Mouse (Mus musculus) left cerebral cortex, adult 2 months (tissue): ENCODE measurements at regions not wholly inside any gene's neighbourhood (a gene's known extent, or its start where the extent isn't known, plus 50 kb on each side); places are given as distances from the start of the nearest gene placed in this dataset.

Experiments used
- DNase-seq, 2 experiments: peaks; one replicate each; pipeline ENCODE4 v3.0.0; 2021 to 2022; ENCODE audit warnings: low spot score in 2 of 2, mixed read lengths in 1 of 2; ENCODE audit errors: extremely low spot score in 1 of 2
- H3K27ac ChIP-seq: fragments of 200-600 bp; 2 replicates; pipeline ENCODE4 v1.8.1; 2022
- H3K4me3 ChIP-seq: fragments of 200-600 bp; 2 replicates; pipeline ENCODE4 v1.8.1; 2022
- CTCF ChIP-seq: fragments of 200-600 bp; IDR thresholded peaks from 2 replicates; pipeline ENCODE4 v1.8.1; 2022; ENCODE audit warnings: antibody characterized with exemption, mild to moderate bottlenecking, moderate library complexity
- intact Hi-C: fragments of 180-260 bp; cut with DNase I; formaldehyde crosslinking; loops from one replicate; pipeline ENCODE4 v1.15.1; 2025

- intact Hi-C loops, result loop anchor here (2.0 kb wide), 1 partner anchor 194 kb away; no protein-coding TSS in a partner anchor
- DNase-seq, result peak; percentile 32 to 37
- H3K27ac ChIP-seq, result peak overlapping the region; percentile 55
- TF ChIP-seq CTCF, result no peak
- H3K4me3 ChIP-seq, result no peak overlapping the region
Measured at GRCm38 (mm10) chr5:64703091-64703872, 99.9 kb upstream of the Klf3 start.

- intact Hi-C loops, result no loop called here
- TF ChIP-seq CTCF, result no peak
- H3K27ac ChIP-seq, result no peak overlapping the region
Measured at GRCm38 (mm10) chr5:64704144-64704543, 99.0 kb upstream of the Klf3 start.

GRCm38 (mm10) chr5:64706586-64706985 lies 96.6 kb upstream of the Klf3 start:
- Histone ChIP-seq H3K4me3 (no peak overlapping the region), H3K27ac (no peak overlapping the region)
- intact Hi-C loops, result no loop called here
- no peak for TF ChIP-seq CTCF
- DNase-seq, result no peak

More at GRCm38 (mm10) chr5:64704144-64704543, 99.0 kb upstream of the Klf3 start:
- H3K4me3 ChIP-seq, result no peak overlapping the region
- DNase-seq, result peak; percentile 24 to 41

GRCm38 (mm10) chr5:64709146-64709545 lies 94.0 kb upstream of the Klf3 start:
- intact Hi-C loops, result no loop called here
- DNase-seq, result no peak
- no peak overlapping the region for H3K4me3 ChIP-seq
- no peak for TF ChIP-seq CTCF
- no peak overlapping the region for H3K27ac ChIP-seq

- intact Hi-C loops, result no loop called here
- TF ChIP-seq CTCF, result no peak
- no peak overlapping the region for H3K4me3 ChIP-seq
- H3K27ac ChIP-seq, result no peak overlapping the region
- DNase-seq, result no peak
Measured at GRCm38 (mm10) chr5:64710236-64710635, 93.0 kb upstream of the Klf3 start.

DNA sequence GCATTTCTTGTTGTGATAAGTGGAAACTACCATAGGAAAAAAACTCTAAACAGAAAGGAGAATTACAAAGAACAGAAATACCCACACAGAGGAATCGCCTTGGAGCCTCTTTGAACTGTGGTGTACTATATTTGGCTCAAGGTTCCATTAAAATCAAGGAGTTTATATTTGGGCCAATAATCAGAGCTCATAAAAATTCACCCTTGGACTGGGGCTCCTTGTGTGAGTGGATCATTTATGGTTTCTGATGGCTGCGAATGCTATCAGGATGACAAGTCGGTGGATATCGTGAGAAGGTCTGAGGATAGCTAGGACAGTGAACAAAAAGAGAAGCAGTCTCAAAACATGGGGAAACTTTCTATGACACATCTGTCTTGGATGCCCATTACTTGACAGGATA lies 92.2 kb upstream of the Klf3 start:
- H3K27ac ChIP-seq, result no peak overlapping the region
- H3K4me3 ChIP-seq, result no peak overlapping the region
- no peak for DNase-seq
- intact Hi-C loops, result no loop called here
- no peak for TF ChIP-seq CTCF

GRCm38 (mm10) chr5:64714221-64714653 lies 89.0 kb upstream of the Klf3 start:
- no peak overlapping the region for H3K27ac ChIP-seq
- intact Hi-C loops, result no loop called here
- TF ChIP-seq CTCF, result no peak

DNA sequence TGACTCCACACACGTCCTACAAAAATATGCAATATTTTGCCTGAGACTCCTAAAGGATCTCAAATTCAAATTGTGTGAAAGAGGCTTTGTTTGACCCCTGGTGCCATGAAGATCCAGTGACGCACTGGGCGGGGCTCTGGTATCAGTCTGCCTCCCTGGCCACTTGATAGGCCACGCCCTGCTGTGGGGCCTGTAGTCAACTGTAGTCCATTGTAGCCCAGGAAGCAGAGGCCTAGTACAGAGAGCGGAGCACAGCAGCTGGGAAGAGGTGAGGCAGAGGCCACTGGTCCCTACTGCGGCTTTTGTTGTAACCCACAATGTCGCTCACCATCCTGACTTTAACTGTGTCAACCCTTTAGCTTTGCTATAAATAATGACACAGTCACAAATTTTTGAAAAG lies 88.5 kb upstream of the Klf3 start:
- H3K27ac ChIP-seq, result no peak overlapping the region
- no peak overlapping the region for H3K4me3 ChIP-seq
- no peak for DNase-seq
- intact Hi-C loops, result no loop called here
- no peak for TF ChIP-seq CTCF

More at GRCm38 (mm10) chr5:64714221-64714653, 89.0 kb upstream of the Klf3 start:
- no peak for DNase-seq
- no peak overlapping the region for H3K4me3 ChIP-seq

DNA sequence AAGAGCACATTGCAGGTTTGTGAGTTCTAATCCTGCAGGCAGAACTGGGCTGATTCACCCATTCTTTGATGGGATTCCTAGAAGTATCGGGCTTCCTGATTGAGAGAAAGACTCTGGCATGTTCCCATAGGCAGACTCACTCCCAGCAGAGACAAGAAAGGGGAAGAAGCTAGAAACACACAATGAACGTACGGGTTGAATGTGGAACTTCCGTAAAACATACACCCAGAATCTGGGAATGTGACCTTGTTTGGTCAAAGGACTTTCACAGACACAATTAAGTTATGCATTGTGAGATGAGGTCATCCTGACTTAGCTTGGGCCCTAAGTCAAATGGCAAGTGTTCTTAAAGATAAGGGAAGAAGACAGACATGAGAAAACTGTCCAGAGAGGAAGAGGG lies 86.6 kb upstream of the Klf3 start:
- Histone ChIP-seq H3K4me3 (no peak overlapping the region), H3K27ac (no peak overlapping the region)
- DNase-seq, result no peak
- intact Hi-C loops, result no loop called here
- TF ChIP-seq CTCF, result no peak

GRCm38 (mm10) chr5:64722211-64722610 lies 81.0 kb upstream of the Klf3 start:
- Histone ChIP-seq H3K27ac (no peak overlapping the region), H3K4me3 (no peak overlapping the region)
- no peak for DNase-seq
- TF ChIP-seq CTCF, result no peak
- intact Hi-C loops, result no loop called here

DNA sequence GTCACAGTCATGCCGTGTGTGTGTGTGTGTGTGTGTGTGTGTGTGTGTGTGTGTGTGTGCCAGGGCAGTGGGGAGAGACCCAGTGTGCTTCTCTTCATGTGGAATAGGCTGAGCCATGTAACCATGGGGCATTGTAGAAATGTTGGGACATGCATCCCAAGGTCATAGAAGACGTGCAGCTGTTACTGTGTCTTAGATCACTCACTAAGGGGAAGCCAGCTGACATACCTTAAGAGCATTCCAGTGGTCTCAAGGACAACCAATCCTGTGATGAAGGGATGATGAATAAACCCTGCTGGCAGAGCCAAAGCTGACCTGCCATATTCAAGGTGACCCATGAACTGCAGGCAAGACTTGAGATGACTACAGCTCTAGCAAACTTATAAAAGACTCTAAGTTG lies 75.3 kb upstream of the Klf3 start:
- no peak overlapping the region for H3K4me3 ChIP-seq
- intact Hi-C loops, result no loop called here
- DNase-seq, result no peak
- TF ChIP-seq CTCF, result no peak
- H3K27ac ChIP-seq, result no peak overlapping the region

- intact Hi-C loops, result no loop called here
- no peak overlapping the region for H3K4me3 ChIP-seq
Measured at GRCm38 (mm10) chr5:64732356-64732755, 70.8 kb upstream of the Klf3 start.

GRCm38 (mm10) chr5:64736985-64737384 lies 66.2 kb upstream of the Klf3 start:
- H3K4me3 ChIP-seq, result no peak overlapping the region

More at GRCm38 (mm10) chr5:64732356-64732755, 70.8 kb upstream of the Klf3 start:
- TF ChIP-seq CTCF, result no peak
- H3K27ac ChIP-seq, result no peak overlapping the region
- DNase-seq, result no peak

More at GRCm38 (mm10) chr5:64736985-64737384, 66.2 kb upstream of the Klf3 start:
- no peak for TF ChIP-seq CTCF
- intact Hi-C loops, result no loop called here
- H3K27ac ChIP-seq, result no peak overlapping the region
- DNase-seq, result no peak
